Mouse (Mus musculus) heart, adult 9 months (tissue): Measurements from ENCODE around the gene Cdkn2d.
"Not testable (repeated sequence)": the region's sequence is repeated elsewhere in the genome, so short reads cannot be mapped to it uniquely, and the experiment has no call there.

Experiments
- DNase-seq, 2 experiments: peaks; one replicate each; pipeline ENCODE4 v3.0.0; 2022; ENCODE audit warnings: low spot score in 2 of 2

Gene Cdkn2d

GRCm38 (mm10) chr9:21318792-21319191 is 27.6 kb upstream of the Cdkn2d start:
- DNase-seq: no peak

DNA sequence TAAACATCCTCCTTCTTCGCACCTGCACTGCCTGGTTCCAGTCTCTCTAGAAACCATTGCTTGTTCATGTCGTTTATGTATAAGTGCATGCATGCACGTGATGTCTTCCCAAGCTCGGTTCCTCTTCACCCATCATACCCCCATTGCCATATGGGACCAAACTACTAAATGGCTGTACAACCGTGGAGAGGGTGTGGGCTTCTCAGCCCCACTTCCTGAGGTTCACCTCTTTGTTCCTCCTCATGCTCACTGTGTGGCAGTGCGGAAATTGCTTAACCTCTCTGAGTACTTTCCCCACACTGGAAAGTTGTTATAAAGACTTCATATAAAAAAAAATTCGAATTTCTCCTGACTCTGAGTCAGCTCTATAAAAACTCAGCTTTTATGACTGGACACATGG is 25.5 kb upstream of the Cdkn2d start:
- no peak for DNase-seq

GRCm38 (mm10) chr9:21315421-21315820 is 24.2 kb upstream of the Cdkn2d start:
- DNase-seq: no peak

DNA sequence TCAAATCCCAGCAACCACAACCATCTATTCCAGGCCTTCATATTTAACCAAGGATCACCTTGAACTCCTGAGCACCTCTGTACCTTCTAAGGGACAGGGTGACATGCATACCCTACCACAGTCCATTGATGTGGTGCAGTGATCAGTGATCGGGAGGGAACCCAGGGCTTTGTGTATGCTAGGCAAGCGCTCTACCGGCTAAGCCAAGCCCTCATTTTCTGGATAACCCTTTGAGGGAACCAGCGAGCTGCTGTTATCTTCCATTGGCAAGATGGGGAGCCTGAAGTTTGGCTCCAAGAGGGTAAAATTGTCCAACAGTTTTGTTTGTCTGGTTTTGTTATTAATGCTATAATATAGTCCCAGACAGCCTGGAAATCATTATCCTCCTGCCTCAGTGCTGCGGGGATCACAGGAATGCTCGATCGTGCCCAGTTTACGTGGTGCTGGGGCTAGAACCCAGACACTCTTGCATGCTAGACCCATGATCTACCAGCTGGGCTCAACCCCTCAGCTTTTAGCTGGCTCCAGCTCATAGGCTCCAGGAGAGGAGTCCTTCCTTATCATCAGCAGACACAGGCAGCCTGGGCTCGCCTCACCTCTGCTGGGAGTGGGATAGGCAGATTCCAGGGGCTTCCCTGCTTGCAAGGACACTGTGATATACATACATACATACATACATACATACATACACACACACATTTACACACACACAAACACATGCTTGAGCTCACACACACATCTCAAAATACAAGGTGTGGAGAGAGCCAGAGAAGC is 23.3 kb upstream of the Cdkn2d start:
- DNase-seq: no peak

- peak; percentile 70 to 82 for DNase-seq
Observed at GRCm38 (mm10) chr9:21313394-21313793, 22.2 kb upstream of the Cdkn2d start.

DNA sequence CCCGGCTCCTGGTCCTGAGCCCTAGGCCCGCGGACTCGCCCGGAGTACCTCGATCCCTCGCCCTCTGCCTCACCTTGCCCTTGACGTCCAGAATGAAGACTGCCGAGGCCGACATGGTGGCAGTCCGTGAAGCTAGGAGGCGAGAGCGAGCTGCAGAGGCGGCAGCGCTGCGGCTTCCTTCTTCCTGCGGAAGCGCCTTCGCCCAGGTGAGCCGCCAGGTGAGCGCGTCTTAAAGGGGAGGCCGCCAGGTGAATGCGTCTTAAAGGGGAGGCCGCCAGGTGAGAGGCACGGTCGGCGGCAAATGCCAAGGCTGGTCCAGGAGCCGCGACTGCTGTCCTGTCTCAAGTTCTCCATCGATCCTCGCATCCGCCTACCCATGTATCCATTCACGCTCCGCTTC is 20.9 kb upstream of the Cdkn2d start, which contains the start of gene Ap1m2:
Gene Ap1m2, minus strand, starts transcription at position 204 of the 400 bp plus-strand sequence.
- DNase-seq: no peak

- DNase-seq: no peak
Observed at GRCm38 (mm10) chr9:21311695-21312094, 20.5 kb upstream of the Cdkn2d start.

DNA sequence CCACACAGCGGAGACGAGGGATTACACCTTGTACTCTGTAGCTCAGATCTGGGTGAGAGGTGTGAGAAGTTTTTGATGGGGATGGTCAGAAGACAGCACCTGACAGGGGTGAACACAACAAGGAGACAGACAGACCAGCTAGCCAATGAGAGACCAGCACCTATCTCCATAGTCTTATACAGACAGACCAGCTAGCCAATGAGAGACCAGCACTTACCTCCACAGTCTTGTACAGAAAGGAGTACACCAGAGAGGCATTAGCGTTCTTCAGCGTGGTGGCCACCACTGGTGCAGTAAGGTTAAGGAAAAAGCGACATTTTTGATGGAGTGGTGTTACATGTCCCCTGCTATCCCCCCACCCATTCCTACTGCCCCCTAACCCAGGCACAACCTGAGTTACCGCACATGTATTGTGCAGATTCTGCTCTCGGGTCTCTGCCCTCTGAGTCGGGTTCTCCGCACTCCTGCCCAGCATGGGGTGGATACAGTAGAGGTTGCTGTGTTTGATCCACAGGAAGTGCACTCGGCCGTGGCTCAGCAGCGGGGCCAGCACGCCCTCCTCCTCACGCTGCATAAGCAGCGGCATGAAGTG is 18.0 kb upstream of the Cdkn2d start:
- DNase-seq: no peak

GRCm38 (mm10) chr9:21305065-21305464 is 13.9 kb upstream of the Cdkn2d start:
- no peak for DNase-seq

DNA sequence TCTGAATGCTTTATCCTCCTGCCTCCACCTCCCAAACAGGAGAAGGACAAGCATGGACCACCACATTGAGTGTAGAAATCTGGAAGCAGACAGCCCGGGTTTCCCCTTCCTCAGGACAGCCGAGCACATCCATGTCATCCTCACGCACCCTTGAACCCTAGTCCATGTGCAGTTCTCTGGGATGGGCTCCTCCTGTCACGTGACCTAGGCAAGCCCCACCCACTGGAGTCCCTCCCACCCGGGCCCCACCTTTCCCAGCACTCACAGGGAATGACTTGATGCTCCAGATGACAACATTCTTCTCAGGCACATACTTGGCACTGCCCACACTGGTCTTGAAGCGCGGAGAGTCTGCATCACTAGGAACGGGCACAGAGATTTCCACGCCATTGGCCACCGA is 7.8 kb upstream of the Cdkn2d start:
- DNase-seq: no peak

DNA sequence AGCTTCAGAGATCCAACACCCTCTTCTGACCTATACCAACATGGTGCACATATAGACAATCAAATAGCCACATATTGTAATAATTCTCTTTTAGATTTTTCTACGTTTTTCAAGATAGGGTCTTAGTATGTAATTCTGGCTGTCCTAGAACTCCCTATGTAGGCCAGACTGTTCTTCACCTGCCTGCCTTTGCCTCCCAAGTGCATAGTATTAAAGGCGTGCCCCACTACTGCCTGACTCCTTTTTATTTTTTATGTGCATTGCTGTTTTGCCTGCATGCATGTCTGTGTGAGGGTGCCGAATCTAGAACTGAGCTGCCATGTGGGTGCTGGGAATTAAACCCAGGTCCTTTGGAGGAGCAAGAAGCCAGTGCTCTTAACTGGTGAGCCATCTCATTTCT is 1.1 kb upstream of the Cdkn2d start:
- DNase-seq: no peak

- not testable (repeated sequence) for DNase-seq
Observed at GRCm38 (mm10) chr9:21291868-21292267, 661 bp upstream of the Cdkn2d start.

- DNase-seq: no peak
Observed at GRCm38 (mm10) chr9:21290589-21290988, 618 bp downstream of the Cdkn2d start.

GRCm38 (mm10) chr9:21289337-21289671 is 1.9 kb downstream of the Cdkn2d start:
- DNase-seq: no peak

- no peak for DNase-seq
Observed at GRCm38 (mm10) chr9:21288404-21289336, 2.5 kb downstream of the Cdkn2d start.

- peak; percentile 98 to 99 for DNase-seq
Observed at GRCm38 (mm10) chr9:21287571-21288402, 3.4 kb downstream of the Cdkn2d start, which contains the start of gene Kri1. Kri1 (minus strand) TSS chr9:21287969.

GRCm38 (mm10) chr9:21286753-21287152 is 4.5 kb downstream of the Cdkn2d start:
- DNase-seq: no peak

- no peak for DNase-seq
Observed at GRCm38 (mm10) chr9:21283994-21284393, 7.2 kb downstream of the Cdkn2d start.

DNA sequence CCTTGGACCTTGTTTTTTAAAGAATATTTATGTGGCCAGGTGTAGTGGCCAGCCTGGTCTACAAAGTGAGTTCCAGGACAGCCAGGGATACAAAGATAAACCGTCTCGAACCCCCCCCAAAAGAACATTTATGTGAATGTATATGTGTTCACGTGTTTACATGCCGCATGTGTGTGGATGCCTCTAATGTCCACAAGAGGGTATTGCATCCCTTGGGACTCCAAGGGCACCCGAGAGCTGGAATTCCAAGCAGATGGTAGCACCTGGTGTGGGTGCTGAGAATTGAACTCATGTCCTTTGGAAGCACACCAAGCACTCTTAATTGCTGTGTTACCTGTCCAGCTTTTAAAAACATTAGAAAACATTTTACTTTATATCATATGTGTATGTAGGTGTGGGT is 7.6 kb downstream of the Cdkn2d start:
- DNase-seq: no peak

- no peak for DNase-seq
Observed at GRCm38 (mm10) chr9:21277776-21278175, 13.4 kb downstream of the Cdkn2d start.

DNA sequence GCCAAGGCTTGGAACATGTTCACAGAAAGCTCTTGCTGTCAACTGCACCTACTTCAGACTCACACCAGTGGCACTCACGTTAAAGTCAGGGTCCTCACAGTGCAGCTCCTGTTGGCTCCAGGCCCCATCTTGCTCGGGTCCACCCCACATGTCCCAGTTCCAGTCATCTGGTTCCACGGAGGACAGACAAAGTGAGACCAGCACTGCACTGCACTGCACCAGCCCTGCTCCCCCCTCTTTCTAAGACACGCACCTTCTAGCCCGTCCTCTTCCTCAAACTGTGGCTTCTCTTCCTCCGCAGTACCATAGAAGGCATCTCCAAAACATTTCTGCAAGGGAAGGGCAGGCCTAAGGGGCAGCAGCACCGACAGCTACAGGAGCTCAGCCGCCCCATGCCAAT is 14.9 kb downstream of the Cdkn2d start:
- DNase-seq: no peak
